ENCODE assay signal across 11 mouse cellular contexts in the genomic region with DNA sequence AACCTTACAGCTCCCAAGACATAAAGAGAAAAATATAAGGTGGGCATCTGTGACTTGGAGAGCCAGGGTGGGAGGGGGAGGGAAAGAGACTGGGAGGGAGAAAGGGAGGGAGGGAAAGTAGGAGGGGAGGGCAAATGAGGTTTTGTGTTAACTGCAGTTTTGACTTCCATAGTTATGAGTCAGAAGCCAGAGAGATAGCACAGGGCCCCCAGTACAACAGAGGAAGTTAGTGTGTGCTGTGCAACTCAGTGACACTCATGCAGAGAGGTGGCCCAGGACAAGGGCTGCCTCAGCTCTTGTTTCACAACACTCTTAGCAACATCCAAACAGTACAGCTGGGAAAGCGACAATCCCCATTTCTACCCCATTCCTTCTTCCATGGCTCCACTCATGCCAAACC.
A peak's percentile ranks its signal among the peaks of the same experiment; 100 is the strongest.
DNase-seq lines count a peak whose midpoint lies in the region; ATAC-seq lines count a peak whose summit lies in the region.
"Had no signal": no experiment of that assay in that cellular context is flagged by ENCODE, and none has a peak within 500 bp of the region (broad histone marks: within the 10 kb centered on the region; RNA-seq: fewer than 3 reads in every experiment).

No protein-coding gene starts in this region.

- H3K27me3 ChIP-seq in heart, embryonic 10.5 days (ENCODE audit: insufficient read depth, poor library complexity, severe bottlenecking) = no peaks in the 10 kb centered on the region
- no peaks in the 10 kb centered on the region for H3K27me3 ChIP-seq in liver, embryonic 16.5 days (ENCODE audit: control insufficient read depth, insufficient read depth, low read depth, low read length)
- H3K27me3 ChIP-seq: midbrain, embryonic 13.5 days had no signal

- H3K4me2 ChIP-seq in liver, embryonic 16.5 days (ENCODE audit: low read depth, low read length) = no peak overlapping the region
- H3K4me2 ChIP-seq: midbrain, embryonic 13.5 days had no signal

- no peak overlapping the region for H3K4me3 ChIP-seq in heart, embryonic 10.5 days
- no peak overlapping the region for H3K4me3 ChIP-seq in brown adipose tissue, adult 24 weeks (ENCODE audit: insufficient read depth, low read depth, low read length)
- H3K4me3 ChIP-seq in liver, embryonic 16.5 days (ENCODE audit: low read depth, low read length) = no peak overlapping the region
- H3K4me3 ChIP-seq: left cerebral cortex, adult 2 months; midbrain, embryonic 13.5 days had no signal

- H3K4me1 ChIP-seq in heart, embryonic 10.5 days = peaks cover 79% of the 10 kb centered on the region
- peaks cover 12% of the 10 kb centered on the region for H3K4me1 ChIP-seq in brown adipose tissue, adult 24 weeks (ENCODE audit: control insufficient read depth, insufficient read depth, insufficient read length, low read length)
- H3K4me1 ChIP-seq in liver, embryonic 16.5 days (ENCODE audit: control insufficient read depth, low read depth, low read length) = peaks cover 5% of the 10 kb centered on the region
- H3K4me1 ChIP-seq: midbrain, embryonic 13.5 days had no signal

- no peak for DNase-seq in heart, embryonic 10.5 days (ENCODE audit: low spot score)
- no peak for DNase-seq in heart, postnatal 4 days
- DNase-seq in 416B (ENCODE audit: low read depth) = peak; percentile 92
- no peak for DNase-seq in gastrocnemius, postnatal 25 days
- no peak for DNase-seq in ovary, adult 18-20 months (ENCODE audit: low spot score)
- DNase-seq: embryo, embryonic 11 days had no signal

- peak; percentile 39; the same call in 1 of the 2 replicates for ATAC-seq in liver, embryonic 16.5 days (ENCODE audit: low read depth)
- no peak for ATAC-seq in erythroid progenitor cell, adult 5-6 weeks (replicated peaks; ENCODE audit: low FRiP score, poor library complexity, severe bottlenecking)
- ATAC-seq: midbrain, embryonic 13.5 days had no signal

- H3K9ac ChIP-seq in liver, embryonic 16.5 days (ENCODE audit: low read depth, low read length) = no peak overlapping the region
- H3K9ac ChIP-seq: midbrain, embryonic 13.5 days had no signal

- 86% methylated on average over 1 of the region's 1 CpGs for WGBS in heart, embryonic 10.5 days
- 41% methylated on average over 1 of the region's 1 CpGs for WGBS in liver, embryonic 16.5 days (ENCODE audit: insufficient replicate concordance)

- H3K36me3 ChIP-seq in heart, embryonic 10.5 days = no peaks in the 10 kb centered on the region
- no peaks in the 10 kb centered on the region for H3K36me3 ChIP-seq in liver, embryonic 16.5 days (ENCODE audit: control insufficient read depth, insufficient read depth)
- H3K36me3 ChIP-seq: midbrain, embryonic 13.5 days had no signal

- peak overlapping the region; percentile 47; the same call in 1 of the 2 replicates for H3K27ac ChIP-seq in heart, embryonic 10.5 days
- peak overlapping the region; percentile 26 for H3K27ac ChIP-seq in brown adipose tissue, adult 24 weeks (replicated peaks; ENCODE audit: low read depth, low read length)
- peak overlapping the region; percentile 48; the same call in 1 of the 2 replicates for H3K27ac ChIP-seq in liver, embryonic 16.5 days (ENCODE audit: low read length)
- H3K27ac ChIP-seq: left cerebral cortex, adult 2 months; midbrain, embryonic 13.5 days had no signal

- H3K9me3 ChIP-seq in heart, embryonic 10.5 days = no peaks in the 10 kb centered on the region
- H3K9me3 ChIP-seq in liver, embryonic 16.5 days (replicated peaks; ENCODE audit: control insufficient read depth, low read length) = no peaks in the 10 kb centered on the region
- H3K9me3 ChIP-seq: midbrain, embryonic 13.5 days had no signal
